Mouse (Mus musculus) adrenal gland, postnatal 25 days (tissue): ENCODE results near the gene Fbrsl1. TPM values are rescaled to one million over a fixed set of nuclear protein-coding genes. Genes with fewer than 3 reads are reported as not detected.

Experiments
- DNase-seq: peaks from one replicate; pipeline ENCODE4 v3.0.0; 2021; ENCODE audit warnings: mixed read lengths
- total RNA-seq: library from RNA; stranded (reverse); gene quantifications from 2 replicates; pipeline ENCODE4 v1.2.3, GENCODE M21; 2021

Gene Fbrsl1
- total RNA-seq, 1 experiment from 2014 or later = 81.3 TPM

DNA sequence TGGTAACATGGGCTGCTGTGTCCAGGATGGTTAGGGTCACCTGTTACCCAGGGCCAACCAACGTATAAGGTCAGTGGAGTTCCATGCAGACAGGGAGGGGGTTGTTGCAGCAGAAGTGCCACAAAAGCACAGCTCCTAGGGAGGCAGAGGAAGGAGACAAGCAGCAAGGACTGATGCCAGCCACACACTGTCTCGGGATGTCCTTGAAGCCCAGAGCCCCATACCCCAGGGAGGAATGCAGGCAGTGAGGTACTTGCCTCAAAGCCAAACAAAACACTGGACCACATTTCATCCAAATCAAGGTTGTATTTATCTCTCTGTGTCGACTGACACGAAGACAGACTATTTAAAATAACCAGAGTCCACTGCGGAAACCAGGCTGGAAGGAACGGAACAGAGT is 86.8 kb downstream of the Fbrsl1 start:
- DNase-seq = no peak

DNA sequence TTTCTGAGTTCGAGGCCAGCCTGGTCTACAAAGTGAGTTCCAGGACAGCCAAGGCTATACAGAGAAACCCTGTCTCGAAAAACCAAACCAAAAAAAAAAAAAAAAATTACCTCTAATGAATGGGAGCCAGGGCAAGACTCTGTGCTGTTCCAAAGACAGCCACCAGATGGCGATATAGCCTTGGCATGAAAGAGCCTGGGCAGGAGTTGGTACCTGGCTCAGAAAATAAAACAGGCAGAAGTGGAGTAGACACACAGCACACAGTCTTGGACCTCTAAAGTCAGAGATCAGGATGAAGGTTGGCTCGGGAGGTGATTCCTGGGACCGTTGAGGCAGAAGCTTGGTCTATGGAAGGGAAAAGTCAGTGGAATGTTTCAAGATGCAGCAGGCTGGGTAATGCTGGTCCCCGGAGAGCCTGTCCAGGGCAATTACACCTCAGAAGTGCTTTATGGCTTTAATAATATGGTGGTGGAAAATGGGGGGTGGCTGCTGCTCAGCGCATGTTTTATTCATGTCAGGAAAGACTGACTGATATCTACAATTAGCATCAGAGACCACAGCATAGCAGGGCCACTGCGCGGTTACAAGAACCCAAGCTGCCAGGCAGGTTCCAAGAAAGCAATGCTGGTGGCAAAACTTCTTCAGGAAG is 90.6 kb downstream of the Fbrsl1 start:
- DNase-seq = peak; percentile 81

DNA sequence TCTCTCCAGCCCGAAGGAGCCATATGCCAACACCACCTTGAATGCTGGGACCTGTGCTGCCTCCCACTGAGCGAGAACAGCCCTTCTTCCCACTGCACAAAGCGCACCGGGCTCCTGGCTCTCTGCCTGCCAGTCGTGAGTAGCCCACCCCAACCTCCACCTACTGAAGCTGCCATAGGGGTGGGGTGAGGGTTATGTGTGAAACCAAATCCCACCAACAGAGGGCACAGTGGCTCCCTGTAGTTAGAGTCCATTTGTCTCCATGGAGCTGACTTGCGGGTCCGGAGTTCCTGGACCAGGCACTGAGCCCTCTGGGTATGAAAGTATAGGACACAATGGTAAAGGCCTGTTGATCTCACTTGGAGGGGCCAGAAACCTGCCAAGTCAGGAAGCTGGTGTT is 93.6 kb downstream of the Fbrsl1 start:
- DNase-seq = peak; percentile 34

DNA sequence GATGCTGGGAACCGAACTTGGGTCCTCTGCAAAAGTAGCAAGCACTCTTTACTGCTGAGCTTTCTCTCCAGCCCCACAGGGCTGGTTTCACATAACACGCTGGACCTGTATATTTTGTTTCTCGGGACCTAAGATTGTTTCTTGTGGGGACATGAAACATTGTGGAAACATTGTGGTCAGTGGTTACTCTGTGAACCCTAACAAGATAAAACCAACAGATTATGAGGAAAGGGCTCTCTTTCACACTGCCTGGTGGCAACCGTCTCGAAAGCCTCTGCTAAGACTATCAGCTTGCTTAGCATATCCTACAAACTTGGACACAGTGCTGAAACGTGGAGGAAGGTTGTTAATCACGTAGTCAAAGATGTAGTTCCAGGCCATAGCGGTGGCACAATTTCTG is 101.3 kb downstream of the Fbrsl1 start:
- no peak for DNase-seq

DNA sequence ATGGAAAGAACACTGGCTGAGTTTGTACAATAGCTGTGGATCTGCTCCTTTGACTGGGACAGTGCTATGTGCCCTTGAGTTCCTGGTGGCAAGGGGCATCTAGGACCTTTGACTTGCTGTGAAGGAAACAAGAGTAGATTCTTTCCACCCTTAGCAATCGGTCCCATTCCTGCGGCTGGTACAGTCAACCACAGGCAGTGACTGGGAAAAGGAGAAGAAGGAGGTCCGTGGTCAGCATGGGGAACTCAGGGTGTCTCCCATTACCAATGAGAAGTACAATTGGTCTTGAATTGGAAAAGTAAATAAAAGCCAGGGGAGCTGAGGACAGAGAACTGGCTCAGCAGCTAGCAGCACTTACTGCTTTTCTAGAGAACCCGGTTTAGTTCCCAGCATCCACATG is 102.8 kb downstream of the Fbrsl1 start:
- DNase-seq = no peak

DNA sequence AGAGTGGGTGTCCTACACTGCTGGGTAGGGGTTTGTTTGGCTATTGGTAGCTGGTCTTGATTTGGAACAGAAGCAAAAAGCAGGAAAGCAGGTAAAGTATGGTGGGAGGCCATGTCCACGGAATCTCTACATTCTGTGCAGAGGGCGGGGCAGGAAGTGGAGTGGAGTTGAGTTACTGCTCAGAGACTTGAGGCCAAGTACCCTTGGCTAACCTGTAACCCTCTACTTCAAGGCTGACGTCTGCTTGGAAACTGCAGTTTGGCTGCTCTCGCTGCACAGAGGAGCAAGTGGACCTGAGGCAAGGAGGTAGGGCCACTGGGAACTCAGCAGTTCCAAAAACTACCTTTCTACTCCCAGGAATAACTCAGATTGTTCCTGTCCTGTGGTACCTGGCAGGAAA is 103.8 kb downstream of the Fbrsl1 start, which contains the start of gene Lrcol1:
Gene Lrcol1, plus strand, starts transcription at position 207 of the 400 bp plus-strand sequence.
- DNase-seq = no peak

DNA sequence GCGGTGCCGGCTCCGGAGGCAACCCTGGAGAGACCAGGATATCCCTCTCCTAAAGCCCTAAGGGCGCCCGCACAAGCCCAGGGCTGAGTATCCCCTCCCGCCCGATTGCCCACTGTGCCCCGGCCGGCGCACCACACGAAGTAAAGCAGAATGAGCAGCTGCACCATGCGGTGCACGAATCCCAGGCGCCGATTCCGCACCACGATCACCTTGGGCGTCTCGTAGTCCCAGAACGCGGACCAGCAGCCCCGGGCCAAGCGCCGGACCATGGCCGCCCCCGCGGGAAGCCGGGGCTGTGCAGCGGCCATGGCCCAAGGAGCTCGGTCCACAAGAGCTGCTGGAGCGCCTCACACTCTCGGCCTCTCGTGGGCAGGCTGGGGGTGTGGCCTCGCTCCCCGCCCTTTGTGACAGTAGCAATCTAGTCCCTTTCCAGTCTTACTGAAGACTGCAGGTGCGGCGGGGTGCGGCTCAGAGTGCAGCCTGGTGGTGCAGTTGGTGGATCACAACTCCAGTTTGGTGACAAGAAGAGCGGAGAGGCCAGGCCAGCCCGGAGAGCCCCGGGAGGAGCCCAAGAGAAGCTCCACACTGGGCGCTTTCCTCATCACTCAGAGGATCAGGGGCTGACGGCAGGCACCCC is 105.5 kb downstream of the Fbrsl1 start, which contains the start of gene P2rx2:
Gene P2rx2, minus strand, starts transcription at position 565 of the 637 bp plus-strand sequence.
- DNase-seq = peak; percentile 70

DNA sequence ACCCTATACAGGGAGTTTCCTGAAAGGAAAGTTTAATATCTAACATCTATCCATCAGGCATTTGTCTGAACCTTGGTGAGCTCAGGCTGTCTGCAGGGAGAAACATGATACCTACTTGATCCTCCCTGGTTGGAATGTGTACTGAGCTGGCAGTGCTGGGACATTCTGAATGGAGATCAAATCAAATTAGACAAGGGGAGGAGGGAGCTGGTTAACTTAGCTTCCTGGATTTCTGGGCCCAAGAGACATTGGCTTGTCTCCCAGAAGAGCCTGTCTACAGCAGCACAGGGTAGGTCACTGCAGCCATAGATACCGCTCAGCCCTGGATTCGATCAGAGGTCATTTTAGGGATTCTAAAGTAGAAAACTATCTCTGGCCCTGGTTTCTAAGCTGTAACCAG is 109.5 kb downstream of the Fbrsl1 start:
- no peak for DNase-seq

DNA sequence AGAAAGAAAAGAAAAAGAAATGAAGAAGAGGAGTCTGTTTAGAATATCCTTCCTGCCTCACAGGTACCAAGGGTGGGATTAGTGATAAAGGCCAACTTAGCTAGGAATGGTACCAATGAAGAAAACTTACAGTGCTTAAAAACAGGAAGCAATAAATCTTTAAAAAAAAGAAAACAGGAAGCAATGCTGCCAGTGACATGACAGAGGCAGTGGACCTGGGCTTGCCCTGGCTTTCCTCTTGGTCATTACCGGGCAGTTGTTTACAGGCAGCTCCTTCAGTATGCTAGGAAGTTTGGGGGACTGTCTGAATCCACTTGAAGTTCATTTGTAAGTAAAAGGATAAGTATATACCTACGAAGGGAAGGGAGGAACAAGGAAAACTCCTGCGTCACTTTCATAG is 117.8 kb downstream of the Fbrsl1 start:
- no peak for DNase-seq

DNA sequence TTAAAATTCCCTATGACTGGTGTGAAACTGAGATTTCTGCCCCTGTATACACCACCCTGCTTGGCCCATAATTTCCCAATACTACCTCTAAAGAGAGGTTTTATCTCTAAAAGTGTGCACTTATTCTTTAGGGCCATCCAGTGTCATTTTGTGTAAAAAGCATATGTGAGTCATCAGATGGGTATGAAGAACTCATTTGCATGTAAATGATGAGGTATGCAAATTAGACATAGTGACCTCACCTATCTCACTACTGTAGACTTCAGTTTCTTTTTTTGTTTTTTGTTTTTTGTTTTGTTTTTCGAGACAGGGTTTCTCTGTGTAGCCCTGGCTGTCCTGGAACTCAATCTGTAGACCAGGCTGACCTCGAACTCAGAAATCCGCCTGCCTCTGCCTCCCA is 135.2 kb downstream of the Fbrsl1 start:
- DNase-seq = no peak

Other genes with a start within 250 kb of the Fbrsl1 start
- 38.7 and 52.6 TPM in 2 replicates for gene Ankle2, start 217.5 kb downstream of the Fbrsl1 start, total RNA-seq
- gene Pgam5, start 178.6 kb downstream of the Fbrsl1 start, total RNA-seq = 44.7 and 49.8 TPM in 2 replicates
- 9.4 and 10.7 TPM in 2 replicates for gene Pxmp2, start 162.3 kb downstream of the Fbrsl1 start, total RNA-seq
- gene Pole, start 162.2 kb downstream of the Fbrsl1 start, total RNA-seq = 6.2 and 8.0 TPM in 2 replicates
- 0.55 TPM in 1 of 2 replicates, not detected in the other for gene P2rx2, start 105.3 kb downstream of the Fbrsl1 start, total RNA-seq
- not detected in 2 replicates for gene Lrcol1, start 103.8 kb downstream of the Fbrsl1 start, total RNA-seq
- gene Galnt9, start 95.9 kb upstream of the Fbrsl1 start, total RNA-seq = 0.09 and 0.33 TPM in 2 replicates
- 17.6 and 28.2 TPM in 2 replicates for gene Noc4l, start 204.9 kb upstream of the Fbrsl1 start, total RNA-seq
- gene Ddx51, start 204.9 kb upstream of the Fbrsl1 start, total RNA-seq = 15.5 and 19.6 TPM in 2 replicates